8 mouse cellular contexts compared by ENCODE assay signal in genomic region chr19:57926164-57926860, GRCm38 (mm10).
DNase-seq lines count a peak whose midpoint lies in the region; ATAC-seq and TF ChIP-seq lines count a peak whose summit lies in the region.

No protein-coding gene starts in this region.

- no peak overlapping the region for H3K27ac ChIP-seq in heart, adult 2 months
- H3K27ac ChIP-seq in midbrain, embryonic 16.5 days (ENCODE audit: low read length): no peak overlapping the region
- no peak overlapping the region for H3K27ac ChIP-seq in left cerebral cortex, adult 2 months

- H3K4me1 ChIP-seq in heart, adult 2 months (ENCODE audit: control insufficient read depth, insufficient read depth, low read length): no peaks in the 10 kb centered on the region; the same call in 1 of the 2 replicates
- H3K4me1 ChIP-seq in midbrain, embryonic 16.5 days (ENCODE audit: control insufficient read depth, insufficient read depth, low read length): peaks cover 13% of the 10 kb centered on the region

- TF ChIP-seq CTCF in heart, adult 2 months (IDR thresholded peaks at IDR 0.05): no peak
- no peak for TF ChIP-seq CTCF in left cerebral cortex, adult 2 months (IDR thresholded peaks at IDR 0.05)

- no peak for TF ChIP-seq EP300 in heart, adult 2 months (IDR thresholded peaks at IDR 0.05; ENCODE audit: insufficient read depth, low read depth, low read length)

- intact Hi-C loops in heart, adult 2 months (cut with DNase I): no loop called here
- intact Hi-C loops in left cerebral cortex, adult 2 months (cut with DNase I): no loop called here

- 80% methylated on average over 5 of the region's 5 CpGs for WGBS in heart, adult 2 months
- WGBS in midbrain, embryonic 16.5 days: 92% methylated on average over 5 of the region's 5 CpGs

- H3K36me3 ChIP-seq in heart, adult 2 months (ENCODE audit: control insufficient read depth, insufficient read depth, low read length): no peaks in the 10 kb centered on the region
- no peaks in the 10 kb centered on the region for H3K36me3 ChIP-seq in midbrain, embryonic 16.5 days (ENCODE audit: control insufficient read depth, insufficient read depth, low read length)

- H3K9ac ChIP-seq in heart, adult 2 months (ENCODE audit: low read depth, low read length): no peak overlapping the region
- no peak overlapping the region for H3K9ac ChIP-seq in midbrain, embryonic 16.5 days (ENCODE audit: low read depth, low read length)

- H3K79me2 ChIP-seq in heart, adult 2 months (replicated peaks; ENCODE audit: control insufficient read depth, insufficient read depth, low read length): no peaks in the 10 kb centered on the region

- H3K4me2 ChIP-seq in midbrain, embryonic 16.5 days (ENCODE audit: low read length): no peak overlapping the region

- peak; percentile 68 for DNase-seq in heart, adult 11 months
- no peak for DNase-seq in heart, adult 2 months
- peak; percentile 5 for DNase-seq in c-Kit-negative CD71-positive TER-119-positive erythroid progenitor cells, embryonic 14.5 days (ENCODE audit: low read depth, low spot score)
- peak; percentile 10 for DNase-seq in induced T-regulatory cell, adult 2 months (ENCODE audit: low read depth)
- no peak for DNase-seq in urinary bladder, postnatal 4 days (ENCODE audit: low spot score in 2 of 2)
- no peak for DNase-seq in left cerebral cortex, adult 11 months (ENCODE audit: low spot score)
- DNase-seq in left cerebral cortex, adult 2 months (ENCODE audit: extremely low spot score in 1 of 2, low spot score in 2 of 2): no peak

- H3K4me3 ChIP-seq in heart, adult 2 months: no peak overlapping the region
- H3K4me3 ChIP-seq in midbrain, embryonic 16.5 days (ENCODE audit: low read depth, low read length): no peak overlapping the region
- no peak overlapping the region for H3K4me3 ChIP-seq in left cerebral cortex, adult 2 months

- H3K27me3 ChIP-seq in heart, adult 2 months (ENCODE audit: control insufficient read depth, insufficient read depth, low read length): no peaks in the 10 kb centered on the region
- H3K27me3 ChIP-seq in midbrain, embryonic 16.5 days (ENCODE audit: control insufficient read depth, insufficient read depth, low read depth, low read length): no peaks in the 10 kb centered on the region

- no peak for TF ChIP-seq POLR2A in heart, adult 2 months (IDR thresholded peaks at IDR 0.05; ENCODE audit: insufficient read depth, low read depth, low read length)

- peak; percentile 73; the same call in 1 of the 2 replicates for ATAC-seq in midbrain, embryonic 16.5 days

- no peaks in the 10 kb centered on the region for H3K9me3 ChIP-seq in midbrain, embryonic 16.5 days (replicated peaks; ENCODE audit: control insufficient read depth, low read length, poor library complexity, severe bottlenecking)

Comparison
In these comparisons a context has a peak if more than half of its experiments do, and no peak if none do; other contexts are left out.
1. DNase-seq: peak in heart, adult 11 months (single experiment), c-Kit-negative CD71-positive TER-119-positive erythroid progenitor cells, embryonic 14.5 days (single experiment) and induced T-regulatory cell, adult 2 months (single experiment); none in heart, adult 2 months (0 of 2), urinary bladder, postnatal 4 days (0 of 2), left cerebral cortex, adult 11 months (single experiment) and left cerebral cortex, adult 2 months (0 of 2).